Mouse (Mus musculus) left cerebral cortex, postnatal 10 days (tissue): ENCODE results near the gene Gtsf1l. TPM values are rescaled to one million over a fixed set of nuclear protein-coding genes. Genes with fewer than 3 reads are reported as not detected.
"Not testable (repeated sequence)": the region's sequence is repeated elsewhere in the genome, so short reads cannot be mapped to it uniquely, and the experiment has no call there.

Experiments
- DNase-seq, 2 experiments: peaks; one replicate each; pipeline ENCODE4 v3.0.0; 2021 to 2022; ENCODE audit warnings: low spot score in 2 of 2, mixed read lengths in 1 of 2; ENCODE audit errors: extremely low spot score in 1 of 2
- intact Hi-C: fragments of 180-260 bp; cut with DNase I; formaldehyde crosslinking; loops from one replicate; pipeline ENCODE4 v1.15.1; 2025
- microRNA-seq: library from miRNA; unstranded; fragments of <30 nt; microRNA quantifications from one replicate; pipeline ENCODE4 v1.2.0, GENCODE M21; 2022
- total RNA-seq, 2 experiments: library from RNA; stranded (reverse); gene quantifications; 2 replicates each; pipeline ENCODE4 v1.2.3; 2021

Gtsf1l gene
- total RNA-seq, 2 experiments from 2014 or later, result not detected

DNA sequence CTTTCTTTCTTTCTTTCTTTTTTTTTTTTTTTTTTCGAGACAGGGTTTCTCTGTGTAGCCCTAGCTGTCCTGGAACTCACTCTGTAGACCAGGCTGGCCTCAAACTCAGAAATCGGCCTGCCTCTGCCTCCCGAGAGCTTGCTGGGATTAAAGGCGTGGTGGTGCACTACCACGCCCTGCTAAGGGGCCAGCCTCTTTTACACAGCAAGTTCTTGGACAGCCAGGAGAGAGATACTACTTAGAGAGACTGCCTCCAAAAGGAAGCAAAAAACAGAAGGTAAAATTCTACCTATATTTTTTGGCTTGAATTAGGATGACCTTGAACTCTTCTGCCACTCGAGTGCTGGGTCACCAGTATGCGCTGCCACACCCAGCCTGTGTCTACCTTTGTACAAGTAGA is 28.7 kb downstream of the Gtsf1l start:
- DNase-seq, intact Hi-C loops: not testable (repeated sequence)

DNA sequence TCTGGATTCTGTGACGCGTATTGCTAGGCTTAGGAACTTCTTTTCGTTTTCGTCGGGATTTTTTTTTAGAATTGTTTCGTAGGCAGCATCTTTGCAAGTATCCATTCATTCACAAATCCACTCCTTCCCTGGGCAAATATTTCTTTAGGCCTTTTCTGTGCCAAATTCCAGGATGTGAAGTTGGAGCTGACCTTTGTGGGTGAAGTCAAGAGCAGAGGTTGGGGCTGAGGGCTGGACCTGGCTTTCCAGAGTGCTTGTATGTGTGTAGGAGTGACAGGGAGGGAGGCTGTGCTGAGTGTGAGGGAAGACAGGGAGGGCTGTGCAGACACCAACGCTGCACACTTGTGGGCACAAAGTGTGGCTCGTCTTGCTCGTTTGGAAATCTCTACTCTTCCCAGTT is 31.1 kb downstream of the Gtsf1l start:
- intact Hi-C loops, result no loop called here
- no peak for DNase-seq

DNA sequence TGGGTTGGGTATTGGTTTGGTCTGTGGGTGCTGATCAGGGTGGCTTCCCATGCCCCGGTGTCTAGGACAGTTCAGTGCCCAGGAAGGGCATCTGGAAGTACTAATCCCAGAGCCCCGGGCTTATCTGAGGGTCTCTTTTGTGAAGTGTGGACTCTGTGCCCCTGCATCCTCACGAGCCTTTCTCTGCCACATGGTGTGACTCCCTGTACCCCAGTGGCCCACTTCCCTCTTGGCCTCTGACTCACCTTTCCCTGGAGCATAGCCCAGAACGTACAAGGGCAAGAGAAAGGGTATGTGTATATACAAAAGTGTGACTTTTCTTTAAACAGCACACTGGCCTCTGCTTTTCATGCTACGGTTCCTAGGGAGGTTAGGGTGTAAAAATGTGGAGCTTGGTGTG is 31.9 kb downstream of the Gtsf1l start:
- intact Hi-C loops, result no loop called here

DNA sequence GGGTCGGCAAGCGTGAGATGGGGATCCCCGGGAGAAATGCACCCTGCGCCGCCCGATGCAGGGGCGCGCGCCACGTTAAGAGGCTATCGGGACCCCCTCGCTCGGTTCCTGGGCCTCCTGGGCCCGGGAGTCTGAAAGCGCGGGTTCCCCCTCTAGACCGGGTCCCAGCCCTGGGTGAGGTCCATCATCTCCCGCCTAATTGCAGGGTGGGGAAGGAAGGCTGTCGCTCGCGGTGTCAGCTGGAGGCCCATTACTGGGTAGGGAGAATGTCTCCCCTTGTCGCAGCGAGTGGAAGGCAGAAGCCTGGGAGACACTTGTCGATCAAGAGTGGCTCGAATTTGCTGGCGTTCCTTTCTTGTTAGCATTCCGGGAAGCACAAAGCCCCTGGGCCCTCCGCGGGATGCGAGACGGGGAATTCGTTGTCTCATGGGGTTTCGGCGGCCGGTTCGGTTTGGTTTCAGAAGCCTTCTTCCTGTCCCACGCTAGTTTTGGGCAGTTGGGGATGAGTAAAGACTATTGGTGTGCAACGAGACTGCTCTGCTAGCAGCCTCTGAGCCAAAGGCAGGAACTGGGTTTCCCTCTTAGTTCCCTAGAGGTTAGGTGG is 32.7 kb downstream of the Gtsf1l start:
- intact Hi-C loops, result no loop called here
- no peak for DNase-seq

More for the DNA sequence above, 31.9 kb downstream of the Gtsf1l start:
- no peak for DNase-seq

DNA sequence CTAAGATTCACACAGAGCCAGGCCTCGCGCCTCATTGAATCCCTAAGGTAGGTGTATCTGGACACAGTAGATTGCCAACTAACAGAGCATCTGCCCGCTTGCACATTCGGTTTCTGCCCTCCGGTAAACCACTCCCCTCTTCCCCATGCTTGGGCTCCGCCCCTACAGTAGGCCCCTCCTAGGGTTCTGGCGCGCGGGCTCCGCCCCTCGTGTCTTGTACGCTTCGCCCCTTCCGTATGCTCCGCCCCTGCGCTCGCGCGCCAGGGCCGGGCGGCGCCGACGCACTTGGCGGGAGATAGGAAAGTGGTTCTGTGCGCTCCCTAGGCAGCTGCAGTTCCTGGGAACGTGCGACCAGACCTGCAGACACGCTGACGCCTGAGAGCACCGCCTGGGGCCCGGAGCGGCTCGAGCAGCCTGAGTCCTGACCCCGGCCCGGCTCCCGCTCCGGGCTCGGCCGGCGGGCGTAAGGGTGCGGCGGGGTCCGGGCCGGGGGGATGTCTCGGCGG is 33.3 kb downstream of the Gtsf1l start, which contains the start of gene Mybl2:
Mybl2 (plus strand) TSS at position 353 of the 506 bp plus-strand sequence.
- intact Hi-C loops, result no loop called here
- DNase-seq, result peak; percentile 72 to 95

DNA sequence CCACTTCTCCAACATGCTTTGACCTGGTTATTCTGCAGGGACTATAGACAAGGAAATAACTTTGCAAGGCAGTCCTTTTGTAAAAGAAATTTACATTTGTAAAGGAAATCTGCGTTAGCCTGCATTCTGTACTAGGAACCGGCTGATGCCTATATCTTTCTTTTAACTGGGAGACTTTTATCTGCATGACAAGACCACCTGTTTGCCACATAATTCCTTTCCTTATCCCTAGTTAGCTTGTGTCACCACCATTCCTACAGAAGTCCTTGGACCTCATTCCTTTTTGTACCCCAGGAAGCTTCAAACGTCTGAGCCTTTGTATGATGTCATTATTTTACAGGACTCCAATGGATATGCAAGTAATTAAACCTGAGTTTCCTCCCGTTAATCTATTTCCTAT is 34.8 kb downstream of the Gtsf1l start:
- intact Hi-C loops, result no loop called here
- DNase-seq, result no peak

DNA sequence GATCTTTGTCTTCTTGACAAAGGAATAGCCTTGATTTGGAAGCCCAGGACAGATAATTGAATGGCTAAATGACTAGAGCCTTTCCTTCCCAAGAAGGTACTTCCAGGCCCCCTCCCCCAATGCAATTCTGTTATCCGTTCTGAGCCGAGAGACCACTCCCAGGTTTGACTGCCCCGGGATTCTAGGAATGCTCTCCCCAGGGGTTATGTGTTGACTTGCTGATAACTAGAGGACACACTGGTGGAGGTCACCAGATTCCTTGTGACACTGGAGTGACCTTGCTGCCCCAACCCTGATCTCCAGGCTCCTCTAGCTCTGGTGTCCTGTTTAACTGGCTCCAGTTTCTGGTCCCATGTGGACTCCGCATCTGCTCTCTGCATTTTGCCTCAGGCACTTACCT is 35.6 kb downstream of the Gtsf1l start:
- intact Hi-C loops, result no loop called here
- DNase-seq, result no peak

DNA sequence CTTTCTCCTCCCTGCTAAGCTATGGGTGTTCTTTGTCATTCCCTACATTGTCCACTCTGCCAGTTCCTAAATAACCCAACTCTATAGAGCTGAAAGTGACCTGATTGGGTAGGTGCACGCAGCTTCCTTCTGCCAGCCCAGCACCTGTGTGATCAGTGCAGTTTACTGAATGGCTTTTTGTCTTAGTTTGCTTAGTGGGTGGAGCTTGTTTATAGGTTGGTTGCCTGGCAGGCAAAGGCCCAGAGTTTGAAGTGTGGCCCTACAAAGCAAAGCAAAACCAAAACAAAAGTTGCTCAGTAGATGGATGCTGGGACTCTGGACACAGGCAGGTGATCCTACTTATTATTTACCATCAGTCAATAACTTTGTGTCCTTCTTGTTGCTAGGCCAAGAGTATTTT is 36.0 kb downstream of the Gtsf1l start:
- no peak for DNase-seq
- intact Hi-C loops, result no loop called here

DNA sequence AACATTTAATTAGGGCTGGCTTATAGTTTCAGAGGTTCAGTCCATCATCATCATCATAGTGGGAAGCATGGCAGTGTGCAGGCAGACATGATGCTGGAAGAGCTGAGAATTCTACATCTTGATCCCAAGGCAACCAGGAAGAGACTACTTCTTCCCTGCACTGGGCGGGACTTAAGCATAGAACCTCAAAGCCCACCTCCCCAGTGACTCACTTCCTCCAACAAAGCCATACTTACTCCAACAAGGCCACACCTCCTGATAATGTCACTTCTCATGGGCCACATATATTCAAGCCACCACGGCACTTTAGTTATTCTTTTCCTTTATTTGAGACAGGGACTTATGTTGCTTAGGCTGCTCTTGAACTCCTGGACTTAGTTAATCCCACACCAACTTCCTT is 38.5 kb downstream of the Gtsf1l start:
- intact Hi-C loops, result loop anchor here (5.0 kb wide), 1 partner anchor 283 kb away; no protein-coding TSS in a partner anchor
- no peak for DNase-seq

DNA sequence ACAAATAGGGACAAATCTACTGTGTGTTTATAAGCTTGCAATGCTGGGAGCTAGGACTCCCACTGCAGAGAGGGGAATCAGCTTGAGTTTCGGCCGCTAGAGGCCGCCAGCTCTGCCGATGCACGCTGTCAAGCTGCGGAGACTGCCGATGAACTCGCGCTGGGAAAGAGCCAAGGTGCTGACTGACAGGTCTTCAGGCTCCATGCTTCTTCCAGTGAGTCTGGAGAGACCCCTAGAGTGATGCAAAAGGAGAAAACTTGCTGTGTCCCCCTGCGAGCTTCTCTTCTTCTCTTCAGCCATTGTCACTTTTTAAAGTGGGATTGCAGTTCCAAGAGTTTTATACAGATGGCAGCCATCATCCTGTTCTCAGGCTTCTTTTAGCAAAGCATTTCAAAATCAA is 39.5 kb downstream of the Gtsf1l start:
- peak; percentile 42 to 85 for DNase-seq
- intact Hi-C loops, result loop anchor here (5.0 kb wide), 1 partner anchor 284 kb away; no protein-coding TSS in a partner anchor

DNA sequence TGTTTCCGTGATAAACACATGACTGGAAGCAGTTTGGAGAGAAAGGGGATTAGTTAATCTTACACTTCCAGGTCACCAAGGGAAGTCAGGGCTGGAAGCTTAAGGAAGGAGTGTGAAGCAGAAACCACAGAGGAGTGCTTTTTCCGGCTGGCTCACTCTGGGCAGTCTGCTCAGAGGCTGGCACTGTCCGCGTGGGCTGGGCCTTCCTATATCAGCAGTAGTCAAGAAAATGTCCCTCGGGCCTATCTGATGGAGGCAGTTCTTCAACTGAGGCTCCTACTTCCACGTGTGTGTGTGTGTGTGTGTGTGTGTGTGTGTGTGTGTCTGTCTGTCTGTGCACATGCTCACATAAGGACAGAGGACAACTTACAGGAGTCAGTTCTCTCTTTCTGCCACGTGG is 47.7 kb downstream of the Gtsf1l start:
- intact Hi-C loops, result no loop called here
- no peak for DNase-seq

Small RNA genes lying within 50 kb of the gene (microRNA-seq; reads per million reads assigned to microRNA genes)
- gene Gm22174 (not detected), gene Mir7003 (not detected)

Other genes with a start within 250 kb of the Gtsf1l start
- 100 to 1,000 TPM; 118 to 119 TPM for gene Srsf6, start 156.3 kb downstream of the Gtsf1l start, total RNA-seq
- 10 to 100 TPM; 29.6 to 35.0 TPM for gene L3mbtl1, start 144.4 kb downstream of the Gtsf1l start, total RNA-seq
- gene Sgk2, start 100.5 kb downstream of the Gtsf1l start, total RNA-seq, result under 1 TPM; 0.39 to 0.41 TPM
- 10 to 100 TPM; 24.6 to 25.5 TPM for gene Ift52, start 70.5 kb downstream of the Gtsf1l start, total RNA-seq
- gene Mybl2, start 33.2 kb downstream of the Gtsf1l start, total RNA-seq, result 1 to 10 TPM in 1 of 2 experiments, under 1 TPM in 1; 0.79 to 1.5 TPM
- gene Tox2, start 115.3 kb upstream of the Gtsf1l start, total RNA-seq, result 10 to 100 TPM; 23.9 to 26.4 TPM